Mouse (Mus musculus): ENCODE data around the gene Syndig1.

The Syndig1 gene

DNA sequence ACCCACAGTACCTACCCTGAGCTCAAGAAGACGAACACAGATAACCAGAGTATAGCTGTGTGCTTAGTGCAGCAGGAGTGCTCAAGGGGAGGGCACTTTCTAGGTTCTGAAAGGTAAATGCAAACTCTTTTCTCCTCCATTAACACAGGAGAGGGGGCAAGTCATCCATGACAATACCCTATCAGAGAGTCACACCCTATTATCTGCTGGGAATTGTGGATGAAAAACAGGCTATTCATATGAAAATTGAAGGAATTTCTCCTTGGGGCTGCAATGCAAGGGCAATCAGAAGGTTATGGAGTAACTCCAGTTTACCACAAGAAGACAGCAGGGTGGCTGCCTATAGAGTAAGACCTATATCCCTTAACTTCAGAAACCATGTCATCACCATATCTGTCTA is 154.1 kb downstream of the Syndig1 start:
- DNase-seq = no peak

DNA sequence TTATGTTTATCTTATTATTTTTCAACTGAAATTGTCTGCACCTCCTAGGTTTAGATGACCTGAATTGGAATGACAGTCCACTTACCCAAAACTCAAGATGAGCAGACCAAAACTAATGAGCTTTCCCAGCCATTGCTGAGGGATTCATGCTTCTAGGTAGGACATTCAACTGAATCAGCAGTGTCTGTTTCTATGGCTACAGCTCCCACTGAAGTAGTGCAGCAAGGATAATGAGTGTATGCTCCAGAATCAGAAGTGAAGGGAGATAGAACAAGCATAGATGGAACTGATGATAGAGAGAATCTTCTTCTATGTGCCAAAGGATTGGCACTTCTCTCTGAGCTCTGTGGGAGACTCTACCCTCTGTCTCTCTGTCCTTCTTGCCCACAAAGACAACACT is 158.6 kb downstream of the Syndig1 start:
- DNase-seq = no peak

DNA sequence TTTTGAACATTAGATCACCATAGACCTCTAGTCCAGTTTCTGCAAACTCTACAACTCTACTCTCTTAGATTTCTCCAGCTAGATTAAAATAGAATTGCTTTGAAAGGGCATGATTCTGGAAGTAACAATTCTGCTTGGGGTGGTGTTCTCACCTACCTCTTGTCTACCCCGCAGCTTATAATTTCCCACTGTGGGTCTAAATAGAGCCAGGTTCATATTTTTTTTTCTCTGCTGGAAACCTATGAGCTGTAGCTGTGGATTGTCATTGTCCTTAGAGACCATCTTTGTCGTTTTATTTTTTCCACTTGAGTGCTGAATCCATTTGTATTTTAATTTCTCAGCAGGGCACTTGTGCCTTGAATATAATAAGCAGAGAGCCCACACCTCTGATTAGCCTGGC is 162.5 kb downstream of the Syndig1 start:
- no peak for DNase-seq

DNA sequence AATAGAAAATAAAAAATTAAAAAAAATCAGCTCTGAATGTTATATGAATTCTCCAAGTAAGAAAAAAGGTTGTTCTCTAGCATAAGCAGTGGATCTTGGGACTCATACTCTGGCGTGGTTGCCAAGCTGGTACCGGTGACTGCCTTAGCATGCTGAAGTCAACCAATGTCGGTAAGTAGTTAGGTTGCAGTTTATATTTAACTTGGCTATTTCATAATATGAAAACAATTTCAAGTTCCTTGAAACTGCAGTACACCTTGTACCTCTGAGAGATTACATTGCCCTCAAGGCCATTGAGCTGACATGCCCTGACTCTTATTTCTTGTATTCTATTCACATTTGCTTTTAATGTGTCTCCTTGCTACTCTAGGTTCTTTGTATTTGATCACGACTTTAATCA is 163.9 kb downstream of the Syndig1 start:
- no peak for DNase-seq

DNA sequence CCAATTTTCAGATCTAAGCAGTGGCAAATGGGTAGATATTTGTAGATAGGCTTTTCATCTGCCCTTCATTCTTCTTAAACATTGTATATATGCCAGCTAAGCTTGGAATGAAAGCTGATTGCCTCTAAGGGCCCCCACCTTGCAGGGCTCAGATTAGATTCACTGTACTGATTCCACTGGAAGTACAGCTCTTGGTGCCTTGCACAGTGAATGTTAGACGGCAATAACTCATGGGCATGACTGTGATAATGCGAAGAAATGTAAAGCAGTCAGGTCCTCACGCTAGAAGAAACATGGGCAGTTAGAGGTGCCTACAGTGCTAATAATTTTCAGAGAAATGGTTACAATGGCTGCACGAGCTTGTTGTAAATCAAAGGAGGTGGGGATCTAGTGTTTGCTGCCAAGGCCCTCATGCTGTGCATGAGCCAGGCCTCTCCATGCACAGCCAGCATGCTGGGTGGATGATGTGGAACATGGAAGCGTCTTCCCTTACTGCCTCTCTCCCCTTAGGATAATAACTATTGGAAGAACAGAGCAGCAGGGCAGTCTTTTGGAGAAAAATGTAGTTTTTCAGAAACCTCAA is 167.5 kb downstream of the Syndig1 start:
- no peak for DNase-seq

DNA sequence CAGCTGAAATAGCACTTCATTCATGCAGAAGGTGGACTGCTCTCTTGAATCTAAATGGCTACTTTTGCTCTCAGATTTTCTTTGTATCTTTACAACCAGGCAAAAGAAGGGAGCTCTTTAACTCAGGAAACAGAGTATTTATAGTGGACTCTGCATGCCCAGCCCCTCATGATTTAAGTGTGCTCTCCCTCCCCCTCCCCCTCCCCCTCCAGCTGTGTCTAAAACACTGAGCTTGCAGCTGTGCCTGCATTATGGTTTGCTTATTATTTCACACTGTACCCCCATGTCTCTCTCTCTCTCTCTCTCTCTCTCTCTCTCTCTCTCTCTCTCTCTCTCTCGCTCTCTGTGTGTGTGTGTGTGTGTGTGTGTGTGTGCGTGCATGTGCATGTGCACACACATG is 168.6 kb downstream of the Syndig1 start:
- DNase-seq = no peak

DNA sequence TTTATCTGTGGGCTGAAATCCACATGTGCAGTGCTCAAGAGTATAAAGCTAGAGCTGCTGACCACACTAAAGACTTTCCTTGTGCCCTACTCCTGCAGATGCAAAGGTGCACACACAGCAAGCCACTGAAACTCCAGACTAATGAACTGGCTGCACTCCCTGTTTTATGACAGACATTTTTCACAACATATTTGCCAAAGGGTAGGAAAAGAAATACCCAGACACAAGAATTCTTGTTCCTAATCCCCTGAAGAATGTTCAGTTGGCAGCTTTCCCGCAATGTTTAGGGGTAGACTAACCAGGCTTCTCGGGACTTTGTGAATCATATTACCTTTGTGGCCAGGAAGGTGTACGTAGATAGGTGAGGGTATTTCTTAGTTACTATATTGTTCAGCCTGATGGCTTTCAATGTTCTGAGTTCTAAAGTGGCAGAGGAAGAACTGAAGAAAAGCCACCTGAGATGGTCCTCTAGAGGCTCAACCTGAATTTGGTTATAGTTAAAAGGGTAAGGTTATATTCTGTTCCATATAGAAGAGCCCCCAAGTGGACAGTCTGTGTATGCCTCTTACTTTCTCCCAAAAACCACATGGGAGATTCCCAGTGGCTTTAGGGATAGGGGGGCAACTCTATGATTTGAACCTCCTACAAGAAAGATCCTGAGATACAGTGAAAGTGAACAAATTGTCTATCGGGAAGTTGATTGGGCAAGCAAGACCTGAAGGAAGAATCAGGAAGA is 169.5 kb downstream of the Syndig1 start:
- DNase-seq = peak in 1 of 2 experiments; percentile 17

DNA sequence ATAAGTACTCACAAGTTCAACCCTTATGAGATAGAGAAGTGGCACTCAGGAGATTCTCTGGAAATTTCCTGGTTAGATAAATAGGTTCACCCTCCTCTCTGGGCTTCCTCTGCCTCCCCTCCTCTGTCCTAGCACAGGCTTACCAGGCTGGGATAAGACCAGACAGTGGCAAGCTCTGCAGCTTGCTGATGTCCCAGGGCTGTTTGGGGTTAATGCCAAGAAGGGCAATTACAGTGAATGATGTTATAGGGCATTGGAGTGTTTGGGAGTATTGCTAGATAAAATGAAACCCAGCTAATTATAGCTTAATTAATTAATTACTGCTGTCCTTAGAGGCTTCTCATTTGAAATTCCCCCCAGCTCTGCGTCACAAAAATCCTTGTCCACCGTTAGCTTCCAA is 171.6 kb downstream of the Syndig1 start:
- DNase-seq = no peak

DNA sequence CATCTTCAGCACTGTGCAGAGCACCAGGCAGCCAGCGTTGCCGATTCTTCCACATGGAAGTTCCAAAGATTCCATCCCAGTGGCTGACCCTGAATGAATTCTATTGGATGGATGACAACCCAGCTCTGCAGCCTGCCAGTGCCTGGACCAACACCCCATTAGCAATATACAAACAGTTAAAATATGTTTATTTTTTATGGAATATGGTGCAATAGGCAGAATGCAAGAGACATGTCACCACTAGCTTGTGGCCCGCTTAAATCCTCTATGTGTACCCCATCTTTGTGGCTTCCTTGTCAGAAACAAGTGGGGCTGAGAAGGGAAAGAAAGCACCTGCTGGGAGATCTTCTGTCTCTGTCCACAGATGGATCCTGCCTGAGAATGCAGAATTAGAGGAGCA is 174.5 kb downstream of the Syndig1 start:
- no peak for DNase-seq

DNA sequence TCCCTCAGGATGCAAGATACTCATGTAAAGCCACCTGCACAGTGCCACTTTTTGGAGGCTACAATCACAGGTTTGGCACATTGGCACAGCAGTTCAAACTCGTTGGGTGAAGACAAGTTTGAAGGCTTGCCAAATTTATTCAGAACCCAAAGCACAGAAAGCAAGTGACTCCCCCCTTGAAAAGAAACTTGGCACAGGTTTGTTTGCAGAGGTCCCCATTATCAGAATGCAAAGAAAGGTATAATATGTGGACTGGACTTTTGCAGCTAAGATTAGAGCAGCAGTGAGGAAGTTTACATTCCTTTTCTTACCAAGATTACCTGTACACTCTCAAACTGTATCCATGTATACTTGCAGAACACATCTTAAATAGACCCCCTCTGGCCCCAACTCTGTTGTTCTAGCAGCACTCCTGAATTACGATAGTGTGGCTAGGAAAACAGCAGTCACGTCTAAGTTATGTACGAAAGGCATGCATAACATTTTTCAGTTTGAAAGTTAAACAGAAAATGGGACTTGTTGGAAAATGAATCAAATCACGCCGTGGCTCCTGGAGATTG is 183.9 kb downstream of the Syndig1 start:
- DNase-seq = no peak

DNA sequence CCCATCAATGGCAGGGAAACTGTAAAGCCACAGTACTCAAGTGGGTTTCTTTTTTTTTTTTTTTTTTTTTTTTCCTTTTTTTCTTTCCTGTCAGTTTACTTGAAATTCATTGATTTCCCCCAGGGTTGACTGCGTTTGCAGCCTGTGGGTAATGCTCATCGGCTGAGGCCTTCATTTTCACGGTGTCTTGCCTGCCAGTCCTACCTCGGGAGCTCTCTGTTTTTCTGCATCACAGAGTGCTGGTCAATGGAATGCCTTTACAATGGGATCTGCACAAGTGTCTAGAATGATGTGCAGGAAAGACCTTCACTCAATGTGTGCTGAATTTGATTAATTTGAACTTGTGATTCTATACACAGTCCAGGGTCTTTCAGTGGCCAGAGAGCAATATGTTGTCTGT is 184.8 kb downstream of the Syndig1 start:
- no peak for DNase-seq

DNA sequence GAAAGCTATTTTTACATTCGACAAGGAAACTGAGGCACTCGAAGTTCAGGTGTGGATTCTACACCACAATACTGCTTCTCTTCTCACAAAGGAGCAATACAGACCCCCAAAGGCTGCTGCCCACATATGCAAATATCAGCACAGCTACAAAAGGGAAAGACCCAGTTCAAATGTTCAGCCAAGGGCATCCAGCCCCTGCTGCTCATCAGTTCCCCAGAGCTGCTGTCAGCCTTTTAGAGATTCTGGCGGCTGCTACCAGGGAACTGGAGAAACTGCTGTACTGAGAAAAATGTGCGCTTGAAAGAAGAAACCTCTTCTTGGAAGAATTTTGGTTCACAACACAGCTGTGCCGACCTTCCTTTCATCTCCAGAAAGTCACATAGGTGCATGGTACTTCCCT is 187.3 kb downstream of the Syndig1 start:
- DNase-seq = no peak

DNA sequence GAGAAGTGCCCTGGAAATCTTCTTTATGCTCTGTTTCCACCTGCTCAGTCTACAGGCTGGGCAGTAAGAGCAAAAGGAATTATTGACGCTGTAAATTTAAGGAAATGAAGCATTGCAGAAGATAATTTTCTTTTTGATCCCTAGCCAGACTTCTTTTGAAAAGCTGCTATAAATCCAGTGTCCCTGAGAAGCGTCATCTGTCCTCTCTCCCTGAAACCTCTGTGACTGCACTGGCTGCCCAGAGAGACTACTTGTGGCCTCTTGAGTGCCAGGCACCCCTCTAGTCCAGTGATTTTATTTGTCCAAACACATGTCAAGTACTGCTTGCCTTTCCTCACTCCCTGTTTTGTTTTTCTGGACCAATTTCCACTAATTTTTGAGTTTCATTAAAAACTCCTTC is 191.7 kb downstream of the Syndig1 start:
- DNase-seq = no peak

DNA sequence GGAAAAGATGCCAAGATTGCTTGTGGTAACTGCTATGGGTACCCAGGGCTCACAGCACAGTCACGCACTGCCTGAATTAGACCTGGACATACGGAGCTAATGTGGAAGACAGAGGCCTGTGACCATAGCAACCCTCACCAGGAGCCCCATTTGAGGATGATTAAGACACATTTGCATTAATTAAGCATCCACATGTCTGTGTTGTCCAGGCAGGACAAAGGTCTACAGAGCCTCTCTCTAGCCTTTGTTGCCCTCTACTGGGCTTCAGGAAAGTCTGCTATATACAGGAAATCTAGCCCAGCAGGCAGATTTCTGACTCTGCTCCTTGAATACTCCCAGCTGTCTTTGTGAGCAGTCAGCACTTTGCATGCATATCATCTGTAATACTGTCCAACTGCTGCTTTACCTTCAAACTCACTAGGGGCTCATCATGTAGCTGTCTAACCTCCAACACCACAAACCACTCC is 194.9 kb downstream of the Syndig1 start:
- peak; percentile 19 to 32 for DNase-seq

DNA sequence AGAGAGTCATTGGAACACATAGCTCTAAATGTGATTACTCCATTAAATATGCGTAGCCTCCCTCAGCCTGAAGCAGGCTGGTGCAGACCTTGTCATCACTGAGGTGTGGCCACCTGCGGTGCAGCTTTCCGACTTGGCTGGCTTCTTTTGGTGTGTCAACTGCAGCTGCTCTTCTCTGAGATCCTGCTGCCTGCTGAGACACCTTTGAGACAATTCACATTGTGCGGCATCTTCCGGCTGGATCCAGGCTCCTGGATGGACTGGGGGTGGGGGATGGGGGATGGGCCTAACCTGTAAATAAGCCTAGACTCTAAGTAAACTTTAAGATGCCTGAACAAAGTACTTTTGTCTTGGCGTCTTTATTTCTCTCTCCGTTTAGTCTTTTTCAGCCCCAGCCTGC is 214.5 kb downstream of the Syndig1 start:
- DNase-seq = no peak
